Mouse (Mus musculus) hindbrain, embryonic 11.5 days (tissue): ENCODE results near the gene Prkn. TPM values are rescaled to one million over a fixed set of nuclear protein-coding genes. Genes with fewer than 3 reads are reported as not detected.

Source experiments
- ATAC-seq: fragments of 200-750 bp; cut with Nextera tagmentation; 2 replicates; pipeline ENCODE4 v1.8.0; 2017; ENCODE audit warnings: mild to moderate bottlenecking, moderate TSS enrichment, moderate library complexity; ENCODE audit not compliant: low FRiP score
- DNase-seq: peaks from one replicate; pipeline ENCODE4 v3.0.0-alpha.2; 2015; ENCODE audit warnings: low spot score
- H3K27ac ChIP-seq: fragments of 300-500 bp; sonication (generic); 2 replicates; pipeline ENCODE4 v1.5.1; 2014; ENCODE audit warnings: mild to moderate bottlenecking, low read depth, low read length
- H3K27me3 ChIP-seq: fragments of 300-500 bp; sonication (generic); 2 replicates; pipeline ENCODE4 v1.6.1; 2014; ENCODE audit warnings: mild to moderate bottlenecking, low read length, moderate library complexity, mixed read lengths; ENCODE audit not compliant: control insufficient read depth, insufficient read depth
- H3K36me3 ChIP-seq: fragments of 300-500 bp; sonication (generic); 2 replicates; pipeline ENCODE4 v1.6.1; 2014; ENCODE audit warnings: mild to moderate bottlenecking, low read length, moderate library complexity, mixed read lengths; ENCODE audit not compliant: control insufficient read depth, insufficient read depth
- H3K4me1 ChIP-seq: fragments of 300-500 bp; sonication (generic); replicated peaks from 2 replicates; pipeline ENCODE4 v1.6.1; 2014; ENCODE audit warnings: low read length, mixed read lengths; ENCODE audit not compliant: control insufficient read depth, insufficient read depth
- H3K4me2 ChIP-seq: fragments of 300-500 bp; sonication (generic); replicated peaks from 2 replicates; pipeline ENCODE4 v1.6.1; 2014; ENCODE audit warnings: mild to moderate bottlenecking, low read depth, low read length
- H3K4me3 ChIP-seq: fragments of 300-500 bp; sonication (generic); 2 replicates; pipeline ENCODE4 v1.5.1; 2014; ENCODE audit warnings: low read depth, low read length
- H3K9ac ChIP-seq: fragments of 300-500 bp; sonication (generic); 2 replicates; pipeline ENCODE4 v1.6.1; 2014; ENCODE audit warnings: low read depth, low read length
- H3K9me3 ChIP-seq: fragments of 300-500 bp; sonication (generic); 2 replicates; pipeline ENCODE4 v1.6.1; 2016; ENCODE audit warnings: low read length; ENCODE audit not compliant: control insufficient read depth
- WGBS: fragments of 180-500 bp; shearing (Covaris S2); extraction: QIAGEN DNeasy Blood & Tissue Kit; methylation state at CpG from one replicate; pipeline ENCODE4 v1.1.7; 2014; 5-methylcytosine and 5-hydroxymethylcytosine counted together
- polyA plus RNA-seq: library from polyadenylated mRNA; unstranded; fragments of >200 nt; fragmentation: Nextera tagmentation; extraction: Ambion mirVana; gene quantifications from 2 replicates; pipeline ENCODE4 v1.2.1, GENCODE M21; 2014

Gene Prkn
- polyA plus RNA-seq, 1 experiment from 2014 or later = 1.9 TPM

DNA sequence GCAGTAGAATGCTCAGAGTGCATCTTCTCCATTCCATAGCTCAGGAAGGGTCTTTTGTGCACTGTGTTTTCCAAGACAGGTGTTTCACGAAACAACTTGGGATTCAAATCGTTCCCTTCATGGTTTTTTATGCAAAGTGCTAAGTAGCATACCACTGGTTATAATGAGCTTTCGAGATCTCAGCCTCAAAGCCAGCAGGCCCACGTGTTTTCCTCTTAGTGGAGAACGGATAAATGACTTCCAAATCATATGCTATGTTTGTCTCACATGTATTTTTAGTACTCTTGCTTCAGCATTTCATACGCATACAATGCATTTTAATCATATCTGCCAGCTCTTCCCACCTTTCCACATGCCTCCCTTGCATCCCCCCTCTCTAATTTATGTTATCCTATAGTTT is 1021.0 kb downstream of the Prkn start:
- Histone ChIP-seq H3K4me2 (no peak overlapping the region), H3K27ac (no peak overlapping the region), H3K36me3 (no peaks in the 10 kb centered on the region), H3K4me1 (no peaks in the 10 kb centered on the region), H3K9ac (no peak overlapping the region), H3K9me3 (no peaks in the 10 kb centered on the region), H3K27me3 (no peaks in the 10 kb centered on the region), H3K4me3 (no peak overlapping the region)
- no peak for DNase-seq
- 90% methylated on average over 6 of the region's 6 CpGs for WGBS
- no peak for ATAC-seq

GRCm38 (mm10) chr17:11862360-11862759 is 1022.2 kb downstream of the Prkn start:
- DNase-seq (no peak), ATAC-seq (no peak)
- 91% methylated on average over 2 of the region's 2 CpGs for WGBS
- no peak overlapping the region for H3K9ac ChIP-seq
- H3K4me3 ChIP-seq = no peak overlapping the region
- H3K4me1 ChIP-seq = no peaks in the 10 kb centered on the region
- no peak overlapping the region for H3K27ac ChIP-seq
- H3K36me3 ChIP-seq = no peaks in the 10 kb centered on the region
- H3K9me3 ChIP-seq = no peaks in the 10 kb centered on the region
- no peaks in the 10 kb centered on the region for H3K27me3 ChIP-seq
- no peak overlapping the region for H3K4me2 ChIP-seq

- H3K27ac ChIP-seq = no peak overlapping the region
- no peaks in the 10 kb centered on the region for H3K27me3 ChIP-seq
- no peak overlapping the region for H3K9ac ChIP-seq
- ATAC-seq = no peak
- no peaks in the 10 kb centered on the region for H3K9me3 ChIP-seq
- no peak overlapping the region for H3K4me2 ChIP-seq
- no peaks in the 10 kb centered on the region for H3K4me1 ChIP-seq
- WGBS = 95% methylated on average over 11 of the region's 11 CpGs
- DNase-seq = no peak
- no peak overlapping the region for H3K4me3 ChIP-seq
- no peaks in the 10 kb centered on the region for H3K36me3 ChIP-seq
These were observed 1022.8 kb downstream of the Prkn start for GRCm38 (mm10) chr17:11863017-11863416.

- Histone ChIP-seq H3K4me3 (no peak overlapping the region), H3K36me3 (no peaks in the 10 kb centered on the region), H3K27ac (no peak overlapping the region), H3K4me2 (no peak overlapping the region), H3K27me3 (no peaks in the 10 kb centered on the region), H3K9ac (no peak overlapping the region), H3K4me1 (no peaks in the 10 kb centered on the region), H3K9me3 (no peaks in the 10 kb centered on the region)
- no peak for DNase-seq
- 79% methylated on average over 3 of the region's 3 CpGs for WGBS
- no peak for ATAC-seq
These were observed 1026.0 kb downstream of the Prkn start for GRCm38 (mm10) chr17:11866231-11866630.

GRCm38 (mm10) chr17:11867334-11868095 is 1027.3 kb downstream of the Prkn start:
- Histone ChIP-seq H3K27me3 (no peaks in the 10 kb centered on the region), H3K9ac (no peak overlapping the region), H3K4me3 (no peak overlapping the region), H3K4me1 (no peaks in the 10 kb centered on the region), H3K9me3 (no peaks in the 10 kb centered on the region), H3K4me2 (no peak overlapping the region), H3K36me3 (no peaks in the 10 kb centered on the region), H3K27ac (no peak overlapping the region)
- ATAC-seq = no peak
- 67% methylated on average over 13 of the region's 13 CpGs for WGBS
- no peak for DNase-seq

DNA sequence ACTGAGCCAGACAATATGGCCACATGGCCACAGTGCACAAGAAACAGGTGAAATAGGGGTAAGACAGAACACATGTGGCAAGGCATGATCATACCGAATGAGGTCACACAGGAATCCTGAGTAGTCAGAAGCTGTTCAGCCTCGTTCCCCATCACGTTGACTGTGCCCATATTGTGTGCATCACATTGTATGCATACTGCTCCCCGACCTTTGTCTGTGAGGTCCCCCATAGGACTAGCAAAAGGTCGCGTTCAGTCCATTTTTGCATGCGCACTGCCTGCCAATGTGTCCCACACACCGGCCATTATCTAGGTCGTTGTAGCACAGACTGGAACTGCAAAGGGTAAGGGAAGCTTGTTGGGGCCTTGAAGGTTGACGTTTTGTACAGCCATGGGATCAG is 1030.4 kb downstream of the Prkn start:
- H3K4me3 ChIP-seq = no peak overlapping the region
- no peak for ATAC-seq
- 89% methylated on average over 10 of the region's 10 CpGs for whole genome bisulfite sequencing
- H3K4me1 ChIP-seq = no peaks in the 10 kb centered on the region
- no peaks in the 10 kb centered on the region for H3K9me3 ChIP-seq
- H3K27me3 ChIP-seq = no peaks in the 10 kb centered on the region
- no peak for DNase-seq
- no peak overlapping the region for H3K9ac ChIP-seq
- H3K4me2 ChIP-seq = no peak overlapping the region
- H3K36me3 ChIP-seq = no peaks in the 10 kb centered on the region
- H3K27ac ChIP-seq = no peak overlapping the region

DNA sequence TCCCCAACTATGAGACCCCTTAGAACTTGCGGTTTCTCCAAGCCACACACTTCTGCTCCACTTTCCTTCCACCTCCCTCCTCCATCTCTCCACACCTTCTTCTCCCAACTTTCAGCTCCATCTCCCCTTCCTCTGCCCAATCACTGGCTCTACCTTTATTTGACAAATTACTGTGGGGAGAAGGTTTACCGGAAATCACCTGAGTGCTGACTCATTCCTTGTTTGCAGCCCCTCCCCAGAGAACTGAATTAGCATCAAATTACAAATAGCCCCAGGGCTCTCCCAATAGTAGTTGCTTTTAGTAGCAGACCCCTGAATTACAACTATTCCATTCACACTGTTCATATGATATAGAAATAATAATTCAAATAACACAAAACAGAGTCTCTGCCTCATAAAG is 1036.1 kb downstream of the Prkn start:
- ATAC-seq = no peak
- H3K4me1 ChIP-seq = no peaks in the 10 kb centered on the region
- no peak overlapping the region for H3K9ac ChIP-seq
- no peak for DNase-seq
- H3K36me3 ChIP-seq = no peaks in the 10 kb centered on the region
- no peaks in the 10 kb centered on the region for H3K27me3 ChIP-seq
- no peaks in the 10 kb centered on the region for H3K9me3 ChIP-seq
- H3K27ac ChIP-seq = no peak overlapping the region
- H3K4me2 ChIP-seq = no peak overlapping the region
- no peak overlapping the region for H3K4me3 ChIP-seq
- WGBS = 72% methylated on average over 2 of the region's 2 CpGs

GRCm38 (mm10) chr17:11881110-11881820 is 1041.1 kb downstream of the Prkn start:
- Histone ChIP-seq H3K4me3 (no peak overlapping the region), H3K27me3 (no peaks in the 10 kb centered on the region), H3K36me3 (no peaks in the 10 kb centered on the region), H3K4me1 (no peaks in the 10 kb centered on the region), H3K9ac (no peak overlapping the region), H3K27ac (no peak overlapping the region), H3K4me2 (no peak overlapping the region), H3K9me3 (no peaks in the 10 kb centered on the region)
- DNase-seq = no peak
- no peak for ATAC-seq
- 91% methylated on average over 5 of the region's 5 CpGs for WGBS

DNA sequence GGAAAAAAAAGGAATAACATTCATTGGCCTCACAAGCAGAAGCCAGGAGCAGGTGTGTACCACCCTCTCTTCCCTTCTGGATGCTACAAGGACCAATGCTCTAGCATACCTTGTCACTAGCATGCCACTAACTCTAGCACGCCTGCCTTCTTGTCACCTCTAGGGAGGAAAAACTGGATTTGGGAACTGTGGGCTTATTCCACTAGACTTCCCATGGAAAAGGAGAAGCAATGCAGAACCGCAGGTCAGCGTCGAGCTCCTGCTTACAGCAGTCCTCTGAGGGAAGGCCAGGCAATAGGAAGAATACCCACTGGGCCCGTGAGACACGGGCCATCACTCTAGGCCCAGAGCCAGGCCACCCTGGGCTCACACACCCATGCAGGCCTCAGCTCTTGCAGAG is 1045.4 kb downstream of the Prkn start:
- Histone ChIP-seq H3K4me1 (no peaks in the 10 kb centered on the region), H3K27me3 (no peaks in the 10 kb centered on the region), H3K4me2 (no peak overlapping the region), H3K9ac (no peak overlapping the region), H3K36me3 (no peaks in the 10 kb centered on the region), H3K9me3 (no peaks in the 10 kb centered on the region), H3K4me3 (no peak overlapping the region), H3K27ac (no peak overlapping the region)
- ATAC-seq (no peak), DNase-seq (no peak)
- 91% methylated on average over 6 of the region's 6 CpGs for WGBS
